Comparison of ENCODE assay signal across 12 mouse cellular contexts in genomic region chr15:77256782-77257181, GRCm38 (mm10). TPM values are rescaled to one million over a fixed set of nuclear protein-coding genes. Genes with fewer than 3 reads are reported as not detected.
A peak's percentile ranks its signal among the peaks of the same experiment; 100 is the strongest.
DNase-seq lines count a peak whose midpoint lies in the region; ATAC-seq and TF ChIP-seq lines count a peak whose summit lies in the region.
"Had no signal": no experiment of that assay in that cellular context is flagged by ENCODE, and none has a peak within 500 bp of the region (broad histone marks: within the 10 kb centered on the region; RNA-seq: fewer than 3 reads in every experiment).

No protein-coding gene starts in this region.

- TF ChIP-seq CTCF in gastrocnemius, adult 2 months (IDR thresholded peaks at IDR 0.05), result no peak
- no peak for TF ChIP-seq CTCF in heart, postnatal 0 days (IDR thresholded peaks at IDR 0.05; ENCODE audit: low read depth)

- H3K9me3 ChIP-seq in heart, postnatal 0 days (replicated peaks; ENCODE audit: control insufficient read depth, low read length), result no peaks in the 10 kb centered on the region
- no peaks in the 10 kb centered on the region for H3K9me3 ChIP-seq in embryonic facial prominence, embryonic 11.5 days (replicated peaks; ENCODE audit: control insufficient read depth, low read length)
- no peaks in the 10 kb centered on the region for H3K9me3 ChIP-seq in limb, embryonic 13.5 days
- H3K9me3 ChIP-seq: forebrain, embryonic 12.5 days; megakaryocyte, embryonic 14.5 days; neural tube, embryonic 13.5 days had no signal

- peaks cover 34% of the 10 kb centered on the region for H3K4me1 ChIP-seq in heart, postnatal 0 days (ENCODE audit: control insufficient read depth, insufficient read depth)
- H3K4me1 ChIP-seq in embryonic facial prominence, embryonic 11.5 days (ENCODE audit: control insufficient read depth, insufficient read depth, low read length), result peaks cover 9% of the 10 kb centered on the region
- peaks cover 78% of the 10 kb centered on the region for H3K4me1 ChIP-seq in limb, embryonic 13.5 days
- H3K4me1 ChIP-seq: megakaryocyte, embryonic 14.5 days had no signal

- H3K36me3 ChIP-seq in heart, postnatal 0 days (replicated peaks; ENCODE audit: control insufficient read depth, insufficient read depth, low read length), result no peaks in the 10 kb centered on the region
- H3K36me3 ChIP-seq in embryonic facial prominence, embryonic 11.5 days (replicated peaks; ENCODE audit: control insufficient read depth, insufficient read depth, low read depth, low read length), result no peaks in the 10 kb centered on the region
- H3K36me3 ChIP-seq in limb, embryonic 13.5 days, result no peaks in the 10 kb centered on the region
- H3K36me3 ChIP-seq: forebrain, embryonic 12.5 days; neural tube, embryonic 13.5 days had no signal

- TF ChIP-seq EP300 in heart, postnatal 0 days (IDR thresholded peaks at IDR 0.05; ENCODE audit: low read depth), result no peak

- H3K4me2 ChIP-seq in heart, postnatal 0 days (ENCODE audit: low read depth, low read length), result no peak overlapping the region
- H3K4me2 ChIP-seq in embryonic facial prominence, embryonic 11.5 days (ENCODE audit: low read depth, low read length), result no peak overlapping the region
- H3K4me2 ChIP-seq in limb, embryonic 13.5 days (replicated peaks), result peak overlapping the region; percentile 54
- H3K4me2 ChIP-seq: forebrain, embryonic 12.5 days; liver, embryonic 11.5 days; neural tube, embryonic 13.5 days had no signal

- no peaks in the 10 kb centered on the region for H3K27me3 ChIP-seq in heart, postnatal 0 days (ENCODE audit: control insufficient read depth, insufficient read depth, low read length)
- no peaks in the 10 kb centered on the region for H3K27me3 ChIP-seq in embryonic facial prominence, embryonic 11.5 days (ENCODE audit: control insufficient read depth, insufficient read depth, low read length)
- no peaks in the 10 kb centered on the region for H3K27me3 ChIP-seq in limb, embryonic 13.5 days
- H3K27me3 ChIP-seq: forebrain, embryonic 12.5 days; neural tube, embryonic 13.5 days had no signal

- no peak for DNase-seq in gastrocnemius, adult 2 months
- no peak for DNase-seq in gastrocnemius, adult 8-10 months (ENCODE audit: low spot score in 2 of 2)
- DNase-seq in heart, postnatal 0 days (ENCODE audit: low spot score), result no peak
- DNase-seq in heart, postnatal 36 days, result no peak
- no peak for DNase-seq in embryonic facial prominence, embryonic 11.5 days (ENCODE audit: low spot score)
- DNase-seq in right cerebral cortex, postnatal 36 days (ENCODE audit: low spot score in 2 of 2), result no peak
- no peak for DNase-seq in kidney, adult 8-10 months

- H3K27ac ChIP-seq in gastrocnemius, adult 2 months, result peak overlapping the region; percentile 74; the same call in 1 of the 2 replicates
- peak overlapping the region; percentile 36 for H3K27ac ChIP-seq in heart, postnatal 0 days (ENCODE audit: low read depth)
- H3K27ac ChIP-seq in embryonic facial prominence, embryonic 11.5 days (replicated peaks; ENCODE audit: low read depth, low read length), result peak overlapping the region; percentile 56
- H3K27ac ChIP-seq in limb, embryonic 13.5 days, result peak overlapping the region; percentile 89
- H3K27ac ChIP-seq: forebrain, embryonic 12.5 days; neural tube, embryonic 13.5 days had no signal

- intact Hi-C loops in gastrocnemius, adult 2 months (cut with DNase I), result loop anchor here (5.0 kb wide), 1 partner anchor 81 kb away; no protein-coding TSS in a partner anchor
- intact Hi-C loops in heart, postnatal 36 days (cut with DNase I), result loop anchor here (5.0 kb wide), 1 partner anchor 51 kb away; the partner anchor contains the start of gene Rbfox2

- no peak overlapping the region for H3K9ac ChIP-seq in heart, postnatal 0 days (replicated peaks; ENCODE audit: low read depth, low read length)
- H3K9ac ChIP-seq in embryonic facial prominence, embryonic 11.5 days (replicated peaks; ENCODE audit: low read length), result no peak overlapping the region
- H3K9ac ChIP-seq in limb, embryonic 13.5 days, result no peak overlapping the region
- H3K9ac ChIP-seq: forebrain, embryonic 12.5 days; neural tube, embryonic 13.5 days had no signal

- WGBS in heart, postnatal 0 days, result 63% methylated on average over 4 of the region's 4 CpGs
- 78% methylated on average over 4 of the region's 4 CpGs for WGBS in embryonic facial prominence, embryonic 11.5 days
- 46% methylated on average over 4 of the region's 4 CpGs for WGBS in limb, embryonic 13.5 days

- no peak for ATAC-seq in heart, postnatal 0 days (ENCODE audit: insufficient read depth, low read depth)
- no peak for ATAC-seq in embryonic facial prominence, embryonic 11.5 days (replicated peaks; ENCODE audit: insufficient number of reproducible peaks, low FRiP score, low TSS enrichment, low read depth)
- ATAC-seq in limb, embryonic 13.5 days (ENCODE audit: low FRiP score, low read depth), result no peak

- no peak overlapping the region for H3K4me3 ChIP-seq in gastrocnemius, adult 2 months
- H3K4me3 ChIP-seq in heart, postnatal 0 days (ENCODE audit: low read depth, low read length), result no peak overlapping the region
- H3K4me3 ChIP-seq in embryonic facial prominence, embryonic 11.5 days (ENCODE audit: low read depth, low read length), result no peak overlapping the region
- H3K4me3 ChIP-seq in limb, embryonic 13.5 days, result peak overlapping the region; percentile 19; the same call in 1 of the 2 replicates
- H3K4me3 ChIP-seq: forebrain, embryonic 12.5 days; megakaryocyte, embryonic 14.5 days; neural tube, embryonic 13.5 days had no signal

RNA-seq across cellular contexts. Expression of gene Rbfox2, which starts 50.0 kb away (rescaled TPM):
- 10 to 100 TPM; 48.2 to 78.6 TPM for total RNA-seq in gastrocnemius, adult 2 months (2021)
- total RNA-seq in gastrocnemius, adult 8-10 months (2022), result 10 to 100 TPM; 40.8 to 56.7 (median 46.9) TPM
- 143 and 151 TPM in 2 replicates for total RNA-seq in heart, postnatal 0 days (2014; rRNA removed; ENCODE audit: low replicate concordance)
- 47.6 and 49.1 TPM in 2 replicates for polyA plus RNA-seq in heart, postnatal 0 days (2015; fragmentation: Nextera tagmentation; extraction: Ambion mirVana)
- 100 to 1,000 TPM in 1 of 2 experiments, 10 to 100 TPM in 1; 91.7 to 107 TPM for total RNA-seq in heart, postnatal 36 days (2021)
- polyA plus RNA-seq in embryonic facial prominence, embryonic 11.5 days (2014; fragmentation: Nextera tagmentation; extraction: Ambion mirVana), result 81.9 and 85.1 TPM in 2 replicates
- 78.4 and 83.1 TPM in 2 replicates for polyA plus RNA-seq in limb, embryonic 13.5 days (2015; fragmentation: Nextera tagmentation; extraction: Ambion mirVana)

Comparison
In these comparisons a context has a peak if more than half of its experiments do, and no peak if none do; other contexts are left out.
1. H3K27ac ChIP-seq: peak in every context shown above with its lines; median percentile 89 in limb, embryonic 13.5 days; 74 in gastrocnemius, adult 2 months; 56 in embryonic facial prominence, embryonic 11.5 days; 36 in heart, postnatal 0 days.